ENCODE assay signal across 27 mouse cellular contexts in the genomic region with DNA sequence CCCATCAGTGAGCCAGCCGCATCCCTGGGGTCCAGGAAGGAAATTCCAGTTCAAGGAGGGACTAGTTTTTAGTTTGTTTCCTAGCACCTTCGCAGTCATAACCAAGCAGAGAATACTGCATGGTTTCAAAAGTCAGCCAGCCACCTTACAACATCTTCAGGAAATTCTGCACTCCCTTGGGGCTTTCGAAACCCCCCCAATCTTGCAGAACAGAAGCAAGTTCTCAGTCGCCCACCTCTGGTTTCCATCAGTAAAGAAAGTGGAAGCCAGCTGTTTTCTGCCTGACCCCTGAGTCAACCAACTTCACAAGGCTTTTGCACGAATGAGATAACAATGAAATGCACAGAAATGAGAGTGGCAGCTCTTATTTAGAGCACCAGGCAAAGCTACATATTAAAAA. TPM values are rescaled to one million over a fixed set of nuclear protein-coding genes. Genes with fewer than 3 reads are reported as not detected.
DNase-seq lines count a peak whose midpoint lies in the region; ATAC-seq and TF ChIP-seq lines count a peak whose summit lies in the region.
"Had no signal": no experiment of that assay in that cellular context is flagged by ENCODE, and none has a peak within 500 bp of the region (broad histone marks: within the 10 kb centered on the region; RNA-seq: fewer than 3 reads in every experiment).

No protein-coding gene starts in this region.

- no peak for TF ChIP-seq POLR2A in bone marrow, adult 2 months (IDR thresholded peaks at IDR 0.05; ENCODE audit: borderline replicate concordance, control insufficient read depth, low read depth, low read length)

- no peaks in the 10 kb centered on the region for H3K9me3 ChIP-seq in liver, postnatal 0 days (ENCODE audit: low read length)
- H3K9me3 ChIP-seq in liver, embryonic 11.5 days (ENCODE audit: control insufficient read depth, low read length) = no peaks in the 10 kb centered on the region
- no peaks in the 10 kb centered on the region for H3K9me3 ChIP-seq in kidney, embryonic 14.5 days (ENCODE audit: control insufficient read depth, low read length)
- H3K9me3 ChIP-seq: embryonic facial prominence, embryonic 12.5 days; embryonic facial prominence, embryonic 15.5 days; heart, embryonic 12.5 days; heart, embryonic 15.5 days; hindbrain, embryonic 10.5 days; hindbrain, embryonic 13.5 days had no signal

- TF ChIP-seq EP300 in liver, postnatal 0 days (IDR thresholded peaks at IDR 0.05; ENCODE audit: low read depth) = no peak

- peak overlapping the region; percentile 9; the same call in 1 of the 2 replicates for H3K4me2 ChIP-seq in liver, postnatal 0 days (ENCODE audit: low read depth, low read length)
- no peak overlapping the region for H3K4me2 ChIP-seq in liver, embryonic 11.5 days
- no peak overlapping the region for H3K4me2 ChIP-seq in kidney, embryonic 14.5 days (replicated peaks; ENCODE audit: low read depth, low read length)
- H3K4me2 ChIP-seq: embryonic facial prominence, embryonic 12.5 days; embryonic facial prominence, embryonic 15.5 days; heart, embryonic 12.5 days; heart, embryonic 15.5 days; hindbrain, embryonic 13.5 days had no signal

- no peak for TF ChIP-seq CTCF in liver, postnatal 0 days (IDR thresholded peaks at IDR 0.05; ENCODE audit: low read depth)
- TF ChIP-seq CTCF in bone marrow, adult 2 months (IDR thresholded peaks at IDR 0.05; ENCODE audit: control insufficient read depth, insufficient read depth, low read length) = no peak

- H3K27ac ChIP-seq in liver, postnatal 0 days (ENCODE audit: low read depth) = no peak overlapping the region
- no peak overlapping the region for H3K27ac ChIP-seq in liver, embryonic 11.5 days (ENCODE audit: low read depth, low read length)
- H3K27ac ChIP-seq in bone marrow, adult 2 months (ENCODE audit: control insufficient read depth, insufficient read depth, low read depth, low read length, poor library complexity) = peak overlapping the region; percentile 32; the same call in 1 of the 2 replicates
- no peak overlapping the region for H3K27ac ChIP-seq in kidney, embryonic 14.5 days (ENCODE audit: low read depth, low read length)
- H3K27ac ChIP-seq: embryonic facial prominence, embryonic 12.5 days; embryonic facial prominence, embryonic 15.5 days; gastrocnemius, adult 2 months; heart, embryonic 15.5 days; hindbrain, embryonic 10.5 days; hindbrain, embryonic 13.5 days had no signal

- no peak overlapping the region for H3K4me3 ChIP-seq in liver, postnatal 0 days (ENCODE audit: low read depth, low read length)
- H3K4me3 ChIP-seq in liver, embryonic 11.5 days (ENCODE audit: low read depth, low read length) = no peak overlapping the region
- H3K4me3 ChIP-seq in bone marrow, adult 2 months (replicated peaks; ENCODE audit: control insufficient read depth, low read depth, low read length) = peak overlapping the region; percentile 59
- H3K4me3 ChIP-seq in kidney, embryonic 14.5 days (ENCODE audit: low read length) = no peak overlapping the region
- H3K4me3 ChIP-seq: embryonic facial prominence, embryonic 12.5 days; embryonic facial prominence, embryonic 15.5 days; gastrocnemius, adult 2 months; heart, embryonic 12.5 days; heart, embryonic 15.5 days; hindbrain, embryonic 10.5 days; hindbrain, embryonic 13.5 days had no signal

- no peaks in the 10 kb centered on the region for H3K36me3 ChIP-seq in liver, postnatal 0 days (replicated peaks; ENCODE audit: insufficient read depth, low read length)
- no peaks in the 10 kb centered on the region for H3K36me3 ChIP-seq in liver, embryonic 11.5 days (ENCODE audit: control insufficient read depth, insufficient read depth, low read length)
- no peaks in the 10 kb centered on the region for H3K36me3 ChIP-seq in kidney, embryonic 14.5 days (ENCODE audit: control insufficient read depth, insufficient read depth, low read length)
- H3K36me3 ChIP-seq: embryonic facial prominence, embryonic 12.5 days; embryonic facial prominence, embryonic 15.5 days; heart, embryonic 12.5 days; heart, embryonic 15.5 days; hindbrain, embryonic 10.5 days; hindbrain, embryonic 13.5 days had no signal

- DNase-seq in liver, postnatal 0 days = no peak
- DNase-seq in liver, embryonic 11.5 days (ENCODE audit: low spot score) = no peak
- no peak for DNase-seq in right cerebral cortex, postnatal 36 days (ENCODE audit: low spot score in 2 of 2)
- no peak for DNase-seq in adrenal gland, adult 2 months
- DNase-seq: adrenal gland, postnatal 14 days; cerebellum, adult 18-20 months; cerebellum, adult 9-10 months; cerebellum, postnatal 25 days; forebrain, postnatal 0 days; gastrocnemius, adult 2 months; gastrocnemius, postnatal 14 days; heart, adult 18-20 months; heart, postnatal 10 days; heart, postnatal 36 days had no signal

- 41% methylated on average over 5 of the region's 5 CpGs for WGBS in liver, postnatal 0 days (ENCODE audit: insufficient replicate concordance)
- WGBS in liver, embryonic 11.5 days = 53% methylated on average over 5 of the region's 5 CpGs
- WGBS in bone marrow, adult 2 months = 24% methylated on average over 5 of the region's 5 CpGs
- WGBS in kidney, embryonic 14.5 days = 64% methylated on average over 5 of the region's 5 CpGs

- ATAC-seq in liver, postnatal 0 days = no peak
- no peak for ATAC-seq in liver, embryonic 11.5 days (replicated peaks; ENCODE audit: low FRiP score)
- ATAC-seq in megakaryocyte progenitor cell, adult 5-6 weeks (replicated peaks; ENCODE audit: poor library complexity) = peak; percentile 60
- no peak for ATAC-seq in kidney, embryonic 14.5 days (ENCODE audit: low FRiP score, low TSS enrichment)
- ATAC-seq: CD4-positive, CD25-positive, alpha-beta regulatory T cell, adult 4 months; forebrain, embryonic 14.5 days; forebrain, postnatal 0 days; hindbrain, embryonic 16.5 days; Patski had no signal

- H3K27me3 ChIP-seq in liver, postnatal 0 days (ENCODE audit: insufficient read depth, low read length) = no peaks in the 10 kb centered on the region
- no peaks in the 10 kb centered on the region for H3K27me3 ChIP-seq in liver, embryonic 11.5 days (replicated peaks; ENCODE audit: control insufficient read depth, insufficient read depth, low read length)
- no peaks in the 10 kb centered on the region for H3K27me3 ChIP-seq in kidney, embryonic 14.5 days (ENCODE audit: control insufficient read depth, insufficient read depth, low read length)
- H3K27me3 ChIP-seq: embryonic facial prominence, embryonic 12.5 days; embryonic facial prominence, embryonic 15.5 days; heart, embryonic 12.5 days; heart, embryonic 15.5 days; hindbrain, embryonic 13.5 days; Patski had no signal

- H3K9ac ChIP-seq in liver, postnatal 0 days (replicated peaks) = no peak overlapping the region
- no peak overlapping the region for H3K9ac ChIP-seq in liver, embryonic 11.5 days (ENCODE audit: low read depth, low read length)
- no peak overlapping the region for H3K9ac ChIP-seq in kidney, embryonic 14.5 days (ENCODE audit: low read depth, low read length)
- H3K9ac ChIP-seq: embryonic facial prominence, embryonic 12.5 days; embryonic facial prominence, embryonic 15.5 days; forebrain, postnatal 0 days; heart, embryonic 12.5 days; heart, embryonic 15.5 days; hindbrain, embryonic 13.5 days had no signal

- peaks cover 4% of the 10 kb centered on the region; the same call in 1 of the 2 replicates for H3K4me1 ChIP-seq in liver, postnatal 0 days (ENCODE audit: insufficient read depth)
- no peaks in the 10 kb centered on the region for H3K4me1 ChIP-seq in liver, embryonic 11.5 days (replicated peaks; ENCODE audit: control insufficient read depth, insufficient read depth, low read length)
- no peaks in the 10 kb centered on the region; the same call in none of the 2 replicates for H3K4me1 ChIP-seq in bone marrow, adult 2 months (ENCODE audit: control insufficient read depth, insufficient read depth, low read length)
- no peaks in the 10 kb centered on the region for H3K4me1 ChIP-seq in kidney, embryonic 14.5 days (ENCODE audit: control insufficient read depth, insufficient read depth, low read length)
- H3K4me1 ChIP-seq: embryonic facial prominence, embryonic 12.5 days; embryonic facial prominence, embryonic 15.5 days; heart, embryonic 12.5 days; heart, embryonic 15.5 days; hindbrain, embryonic 10.5 days; hindbrain, embryonic 13.5 days had no signal

RNA-seq across cellular contexts. Expression of a gene that starts 47.4 kb away (rescaled TPM):
- 1.3 and 1.4 TPM in 2 replicates for polyA plus RNA-seq in liver, postnatal 0 days (2015; fragmentation: Nextera tagmentation; extraction: Ambion mirVana)
- polyA plus RNA-seq in liver, embryonic 11.5 days (2014; fragmentation: Nextera tagmentation; extraction: Ambion mirVana) = 0.22 and 0.30 TPM in 2 replicates
- 9.0 and 21.1 TPM in 2 replicates for polyA plus RNA-seq in bone marrow, adult 2 months (2011; ENCODE audit: insufficient read depth, insufficient read length, low replicate concordance, missing spikeins)
- 45.2 and 47.9 TPM in 2 replicates for total RNA-seq in megakaryocyte progenitor cell, adult 5-6 weeks (2015)
- total RNA-seq in megakaryocyte progenitor cell, adult 5-6 weeks (2017) = 57.9 and 61.6 TPM in 2 replicates
- not detected in 2 replicates for polyA plus RNA-seq in kidney, embryonic 14.5 days (2014; fragmentation: Nextera tagmentation; extraction: Ambion mirVana)
- under 1 TPM in 1 of 2 experiments, not detected in 1; 0.31 TPM for total RNA-seq in adrenal gland, adult 2 months (2021)
- 0.09 and 0.66 TPM in 2 replicates for polyA plus RNA-seq in adrenal gland, adult 2 months (2012; rRNA removed)
- total RNA-seq: forebrain, postnatal 0 days; gastrocnemius, adult 2 months; gastrocnemius, postnatal 14 days; heart, postnatal 36 days had no signal
- polyA plus RNA-seq: forebrain, embryonic 14.5 days; forebrain, postnatal 0 days; hindbrain, embryonic 13.5 days; hindbrain, embryonic 16.5 days had no signal
